Mouse (Mus musculus) spleen, adult 18-20 months (tissue): ENCODE data around the gene C530008M17Rik.

Source experiments
- DNase-seq, 2 experiments: peaks; one replicate each; pipeline ENCODE4 v3.0.0; 2022; ENCODE audit warnings: mixed read lengths in 2 of 2

C530008M17Rik gene

GRCm38 (mm10) chr5:76779094-76779615 lies 122.8 kb downstream of the C530008M17Rik start:
- peak in 1 of 2 experiments; percentile 7 for DNase-seq

GRCm38 (mm10) chr5:76781943-76782342 lies 125.6 kb downstream of the C530008M17Rik start:
- no peak for DNase-seq

GRCm38 (mm10) chr5:76782414-76783103 lies 126.2 kb downstream of the C530008M17Rik start:
- DNase-seq: no peak

- no peak for DNase-seq
Measured at GRCm38 (mm10) chr5:76783104-76783441, 126.8 kb downstream of the C530008M17Rik start.

GRCm38 (mm10) chr5:76784151-76784723 lies 127.9 kb downstream of the C530008M17Rik start:
- no peak for DNase-seq

GRCm38 (mm10) chr5:76785013-76785412 lies 128.7 kb downstream of the C530008M17Rik start:
- DNase-seq: no peak

- no peak for DNase-seq
Measured at GRCm38 (mm10) chr5:76789881-76790280, 133.6 kb downstream of the C530008M17Rik start.

- no peak for DNase-seq
Measured at GRCm38 (mm10) chr5:76791280-76791679, 135.0 kb downstream of the C530008M17Rik start.

GRCm38 (mm10) chr5:76792720-76793119 lies 136.4 kb downstream of the C530008M17Rik start:
- DNase-seq: no peak

- DNase-seq: no peak
Measured at GRCm38 (mm10) chr5:76798043-76798442, 141.7 kb downstream of the C530008M17Rik start.

- no peak for DNase-seq
Measured at GRCm38 (mm10) chr5:76799471-76799870, 143.2 kb downstream of the C530008M17Rik start.

- no peak for DNase-seq
Measured at GRCm38 (mm10) chr5:76809031-76809430, 152.7 kb downstream of the C530008M17Rik start.

- DNase-seq: no peak
Measured at GRCm38 (mm10) chr5:76815035-76815434, 158.7 kb downstream of the C530008M17Rik start.

GRCm38 (mm10) chr5:76815786-76816455 lies 159.6 kb downstream of the C530008M17Rik start:
- no peak for DNase-seq

- no peak for DNase-seq
Measured at GRCm38 (mm10) chr5:76816748-76817147, 160.4 kb downstream of the C530008M17Rik start.

GRCm38 (mm10) chr5:76817678-76818077 lies 161.4 kb downstream of the C530008M17Rik start:
- no peak for DNase-seq

GRCm38 (mm10) chr5:76818807-76819206 lies 162.5 kb downstream of the C530008M17Rik start:
- no peak for DNase-seq

- DNase-seq: no peak
Measured at GRCm38 (mm10) chr5:76822097-76822496, 165.8 kb downstream of the C530008M17Rik start.

GRCm38 (mm10) chr5:76828527-76829240 lies 172.4 kb downstream of the C530008M17Rik start:
- DNase-seq: no peak

- DNase-seq: no peak
Measured at GRCm38 (mm10) chr5:76832529-76833210, 176.4 kb downstream of the C530008M17Rik start.

- DNase-seq: no peak
Measured at GRCm38 (mm10) chr5:76837018-76837417, 180.7 kb downstream of the C530008M17Rik start.

GRCm38 (mm10) chr5:76839786-76840185 lies 183.5 kb downstream of the C530008M17Rik start:
- no peak for DNase-seq

GRCm38 (mm10) chr5:76841859-76842258 lies 185.5 kb downstream of the C530008M17Rik start:
- DNase-seq: no peak
